Comparison of ENCODE assay signal across 14 mouse cellular contexts in the genomic region with DNA sequence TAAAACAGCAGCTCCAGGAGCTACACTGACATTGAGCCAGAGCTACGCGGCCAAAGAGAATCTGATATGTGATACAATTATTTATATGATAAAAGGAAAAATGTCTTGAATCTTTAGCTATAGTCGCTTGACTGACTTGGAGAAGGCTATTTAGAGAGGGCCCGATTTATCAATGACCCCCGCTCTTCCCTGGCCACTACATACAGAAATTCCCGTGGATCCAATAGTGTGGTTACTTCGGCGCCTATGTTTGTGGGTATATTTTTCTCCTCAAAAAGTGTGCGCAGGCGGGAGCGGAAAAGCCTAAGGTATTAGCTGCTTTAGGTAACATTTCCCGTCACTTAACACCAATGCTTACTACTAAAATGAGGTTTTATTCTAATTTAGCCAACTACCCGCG. TPM values are rescaled to one million over a fixed set of nuclear protein-coding genes. Genes with fewer than 3 reads are reported as not detected.
DNase-seq lines count a peak whose midpoint lies in the region; ATAC-seq lines count a peak whose summit lies in the region.
"Had no signal": no experiment of that assay in that cellular context is flagged by ENCODE, and none has a peak within 500 bp of the region (broad histone marks: within the 10 kb centered on the region; RNA-seq: fewer than 3 reads in every experiment).

No protein-coding gene starts in this region.

- 8% methylated on average over 14 of the region's 14 CpGs for WGBS in intestine, embryonic 15.5 days
- WGBS in intestine, embryonic 16.5 days: 7% methylated on average over 14 of the region's 14 CpGs
- WGBS in midbrain, embryonic 11.5 days: 4% methylated on average over 14 of the region's 14 CpGs
- WGBS in midbrain, embryonic 15.5 days: 5% methylated on average over 14 of the region's 14 CpGs
- 1% methylated on average over 14 of the region's 14 CpGs for WGBS in forebrain, embryonic 14.5 days

- H3K4me3 ChIP-seq in intestine, embryonic 15.5 days (replicated peaks): 0 out of 2 replicates have a peak overlapping the region, but pooled peaks have one; percentile 31
- no peak overlapping the region for H3K4me3 ChIP-seq in intestine, embryonic 16.5 days (ENCODE audit: low read length)
- H3K4me3 ChIP-seq in midbrain, embryonic 11.5 days (ENCODE audit: low read depth, low read length): peak overlapping the region; percentile 33; the same call in 1 of the 2 replicates
- H3K4me3 ChIP-seq in midbrain, embryonic 15.5 days: no peak overlapping the region
- H3K4me3 ChIP-seq in forebrain, embryonic 14.5 days (ENCODE audit: low read depth, low read length): peak overlapping the region; percentile 64

- H3K4me2 ChIP-seq in intestine, embryonic 15.5 days (replicated peaks): no peak overlapping the region
- no peak overlapping the region for H3K4me2 ChIP-seq in intestine, embryonic 16.5 days (ENCODE audit: low read depth, low read length)
- H3K4me2 ChIP-seq in midbrain, embryonic 11.5 days: peak overlapping the region; percentile 51; the same call in 1 of the 2 replicates
- H3K4me2 ChIP-seq in midbrain, embryonic 15.5 days: no peak overlapping the region
- peak overlapping the region; percentile 68 for H3K4me2 ChIP-seq in forebrain, embryonic 14.5 days (ENCODE audit: low read length)

- peaks cover 91% of the 10 kb centered on the region for H3K27me3 ChIP-seq in intestine, embryonic 15.5 days (replicated peaks)
- peaks cover 83% of the 10 kb centered on the region for H3K27me3 ChIP-seq in intestine, embryonic 16.5 days (replicated peaks; ENCODE audit: control insufficient read depth, insufficient read depth, low read length)
- peaks cover 92% of the 10 kb centered on the region for H3K27me3 ChIP-seq in midbrain, embryonic 11.5 days (ENCODE audit: control insufficient read depth, insufficient read depth, low read length)
- peaks cover 69% of the 10 kb centered on the region for H3K27me3 ChIP-seq in midbrain, embryonic 15.5 days (replicated peaks)
- peaks cover 40% of the 10 kb centered on the region for H3K27me3 ChIP-seq in forebrain, embryonic 14.5 days (replicated peaks; ENCODE audit: control insufficient read depth, insufficient read depth, low read length)

- no peak overlapping the region for H3K27ac ChIP-seq in intestine, embryonic 15.5 days
- H3K27ac ChIP-seq in intestine, embryonic 16.5 days (ENCODE audit: low read length): no peak overlapping the region
- H3K27ac ChIP-seq in midbrain, embryonic 11.5 days (ENCODE audit: low read depth, low read length): no peak overlapping the region
- no peak overlapping the region for H3K27ac ChIP-seq in midbrain, embryonic 15.5 days
- H3K27ac ChIP-seq in forebrain, embryonic 14.5 days (ENCODE audit: low read depth, low read length): peak overlapping the region; percentile 91
- H3K27ac ChIP-seq: heart, embryonic 10.5 days had no signal

- H3K9ac ChIP-seq in intestine, embryonic 15.5 days: no peak overlapping the region
- no peak overlapping the region for H3K9ac ChIP-seq in intestine, embryonic 16.5 days (ENCODE audit: low read depth, low read length)
- no peak overlapping the region for H3K9ac ChIP-seq in midbrain, embryonic 11.5 days (ENCODE audit: low read length)
- no peak overlapping the region for H3K9ac ChIP-seq in midbrain, embryonic 15.5 days
- peak overlapping the region; percentile 94 for H3K9ac ChIP-seq in forebrain, embryonic 14.5 days (ENCODE audit: low read length)

- H3K4me1 ChIP-seq in intestine, embryonic 15.5 days (replicated peaks): peaks cover 37% of the 10 kb centered on the region
- peaks cover 27% of the 10 kb centered on the region for H3K4me1 ChIP-seq in intestine, embryonic 16.5 days (ENCODE audit: control insufficient read depth, insufficient read depth, low read length)
- peaks cover 29% of the 10 kb centered on the region for H3K4me1 ChIP-seq in midbrain, embryonic 11.5 days (ENCODE audit: control insufficient read depth, insufficient read depth, low read length)
- peaks cover 50% of the 10 kb centered on the region for H3K4me1 ChIP-seq in midbrain, embryonic 15.5 days
- peaks cover 24% of the 10 kb centered on the region for H3K4me1 ChIP-seq in forebrain, embryonic 14.5 days (ENCODE audit: control insufficient read depth, insufficient read depth, low read length)

- no peaks in the 10 kb centered on the region for H3K9me3 ChIP-seq in intestine, embryonic 15.5 days
- no peaks in the 10 kb centered on the region for H3K9me3 ChIP-seq in intestine, embryonic 16.5 days (ENCODE audit: control insufficient read depth, low read length)
- H3K9me3 ChIP-seq in midbrain, embryonic 11.5 days (ENCODE audit: control insufficient read depth, low read length): no peaks in the 10 kb centered on the region
- no peaks in the 10 kb centered on the region for H3K9me3 ChIP-seq in midbrain, embryonic 15.5 days
- H3K9me3 ChIP-seq in forebrain, embryonic 14.5 days (replicated peaks; ENCODE audit: control insufficient read depth, low read length): no peaks in the 10 kb centered on the region
- H3K9me3 ChIP-seq: heart, embryonic 10.5 days had no signal

- peak; percentile 94 for DNase-seq in midbrain, embryonic 11.5 days (ENCODE audit: low spot score, missing footprints)
- DNase-seq in forebrain, embryonic 14.5 days (ENCODE audit: low spot score): peak; percentile 33
- peak; percentile 55 for DNase-seq in neural tube, embryonic 10.5 days (ENCODE audit: extremely low spot score, low spot score)
- no peak for DNase-seq in adrenal gland, postnatal 14 days
- DNase-seq: kidney, adult 11 months; right cerebral cortex, adult 18-20 months had no signal

- ATAC-seq in intestine, embryonic 15.5 days: no peak
- ATAC-seq in intestine, embryonic 16.5 days: no peak
- ATAC-seq in midbrain, embryonic 11.5 days (ENCODE audit: low FRiP score): no peak
- no peak for ATAC-seq in midbrain, embryonic 15.5 days (replicated peaks)
- ATAC-seq in forebrain, embryonic 14.5 days: no peak
- no peak for ATAC-seq in activated CD4-positive, CD25-positive, alpha-beta regulatory T cell, adult 4 months

- no peaks in the 10 kb centered on the region for H3K36me3 ChIP-seq in intestine, embryonic 15.5 days
- no peaks in the 10 kb centered on the region for H3K36me3 ChIP-seq in intestine, embryonic 16.5 days (ENCODE audit: control insufficient read depth, insufficient read depth, low read length)
- H3K36me3 ChIP-seq in midbrain, embryonic 11.5 days (ENCODE audit: control insufficient read depth, insufficient read depth, low read length): no peaks in the 10 kb centered on the region
- H3K36me3 ChIP-seq in midbrain, embryonic 15.5 days (replicated peaks): no peaks in the 10 kb centered on the region
- peaks cover 18% of the 10 kb centered on the region; the same call in 1 of the 2 replicates for H3K36me3 ChIP-seq in forebrain, embryonic 14.5 days (ENCODE audit: control insufficient read depth, insufficient read depth, low read length)
- H3K36me3 ChIP-seq: heart, embryonic 10.5 days had no signal

RNA-seq across cellular contexts. Expression of a gene that starts 2.1 kb away (rescaled TPM):
- not detected in 2 replicates for polyA plus RNA-seq in intestine, embryonic 15.5 days (2015; fragmentation: Nextera tagmentation; extraction: Ambion mirVana)
- polyA plus RNA-seq in intestine, embryonic 16.5 days (2015; fragmentation: Nextera tagmentation; extraction: Ambion mirVana): 0.10 TPM in 1 of 2 replicates, not detected in the other
- polyA plus RNA-seq in midbrain, embryonic 11.5 days (2014; fragmentation: Nextera tagmentation; extraction: Ambion mirVana): 2.7 and 3.6 TPM in 2 replicates
- 1.4 and 3.2 TPM in 2 replicates for polyA plus RNA-seq in midbrain, embryonic 15.5 days (2015; fragmentation: Nextera tagmentation; extraction: Ambion mirVana)
- 61.3 and 68.6 TPM in 2 replicates for polyA plus RNA-seq in forebrain, embryonic 14.5 days (2014; fragmentation: Nextera tagmentation; extraction: Ambion mirVana)
- total RNA-seq in adrenal gland, postnatal 14 days (2021): not detected in 2 replicates
- polyA plus RNA-seq in activated CD4-positive, CD25-positive, alpha-beta regulatory T cell, adult 4 months (2017; shearing (Covaris generic)): not detected
- total RNA-seq: adrenal gland, adult 18-20 months; gastrocnemius, adult 18-20 months had no signal
- polyA plus RNA-seq: liver, embryonic 16.5 days had no signal

RNA-seq across cellular contexts. Expression of a gene that starts 51.8 kb away (rescaled TPM):
- 77.0 and 82.9 TPM in 2 replicates for polyA plus RNA-seq in intestine, embryonic 15.5 days (2015; fragmentation: Nextera tagmentation; extraction: Ambion mirVana)
- polyA plus RNA-seq in intestine, embryonic 16.5 days (2015; fragmentation: Nextera tagmentation; extraction: Ambion mirVana): 94.1 and 101 TPM in 2 replicates
- 41.1 and 45.5 TPM in 2 replicates for polyA plus RNA-seq in midbrain, embryonic 11.5 days (2014; fragmentation: Nextera tagmentation; extraction: Ambion mirVana)
- 24.8 and 25.6 TPM in 2 replicates for polyA plus RNA-seq in midbrain, embryonic 15.5 days (2015; fragmentation: Nextera tagmentation; extraction: Ambion mirVana)
- 57.6 and 59.4 TPM in 2 replicates for polyA plus RNA-seq in forebrain, embryonic 14.5 days (2014; fragmentation: Nextera tagmentation; extraction: Ambion mirVana)
- total RNA-seq in adrenal gland, postnatal 14 days (2021): 60.3 and 64.5 TPM in 2 replicates
- 10 to 100 TPM; 24.0 to 31.0 TPM for polyA plus RNA-seq in activated CD4-positive, CD25-positive, alpha-beta regulatory T cell, adult 4 months (2017; shearing (Covaris generic))

Comparison
In these comparisons a context has a peak if more than half of its experiments do, and no peak if none do; other contexts are left out.
1. H3K4me2 ChIP-seq: peak in midbrain, embryonic 11.5 days (single experiment) and forebrain, embryonic 14.5 days (single experiment); none in intestine, embryonic 15.5 days (single experiment), intestine, embryonic 16.5 days (single experiment) and midbrain, embryonic 15.5 days (single experiment).
2. H3K4me3 ChIP-seq: peak in intestine, embryonic 15.5 days (single experiment), midbrain, embryonic 11.5 days (single experiment) and forebrain, embryonic 14.5 days (single experiment); none in intestine, embryonic 16.5 days (single experiment) and midbrain, embryonic 15.5 days (single experiment).
3. RNA of a gene that starts 2.1 kb away (polyA plus RNA-seq): 61.3 to 68.6 TPM in forebrain, embryonic 14.5 days; 2.7 to 3.6 TPM in midbrain, embryonic 11.5 days, 1.4 to 3.2 TPM in midbrain, embryonic 15.5 days, 0.10 TPM in intestine, embryonic 16.5 days, not detected in intestine, embryonic 15.5 days and not detected in activated CD4-positive, CD25-positive, alpha-beta regulatory T cell, adult 4 months; every median in the first group is over 10 times any median in the second.